Mouse (Mus musculus): ENCODE measurements around the gene Phldb2.

DNA sequence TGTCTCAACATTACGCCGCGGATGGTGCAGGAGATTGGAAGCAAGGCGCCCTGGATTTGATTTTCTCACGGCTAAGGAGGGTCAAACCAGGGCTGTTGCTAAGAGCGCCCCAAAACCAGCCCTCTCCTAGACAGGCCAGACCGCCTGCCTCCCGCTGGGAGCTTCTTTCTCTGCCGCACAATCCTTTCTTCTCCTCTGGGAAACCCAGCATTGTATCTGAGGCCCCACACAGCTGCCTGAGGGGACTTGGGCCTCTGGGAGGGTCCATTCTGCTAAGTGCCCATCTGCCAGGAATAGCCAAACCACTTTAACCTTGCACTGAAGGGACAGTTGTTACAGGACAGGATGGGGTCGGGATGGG, 228.7 kb downstream of the Phldb2 start:
- no peak for TF ChIP-seq EP300 (IDR thresholded peaks at IDR 0.05; ENCODE audit: low read depth)
- TF ChIP-seq CTCF (IDR thresholded peaks at IDR 0.05; ENCODE audit: low read depth) = no peak

All from liver, postnatal 0 days (tissue).